ENCODE assay signal across 25 mouse cellular contexts in genomic region chr17:50600696-50601095, GRCm38 (mm10).
DNase-seq lines count a peak whose midpoint lies in the region; ATAC-seq and TF ChIP-seq lines count a peak whose summit lies in the region.
"Had no signal": no experiment of that assay in that cellular context is flagged by ENCODE, and none has a peak within 500 bp of the region (broad histone marks: within the 10 kb centered on the region; RNA-seq: fewer than 3 reads in every experiment).

No protein-coding gene starts in this region.

- H3K79me2 ChIP-seq in MEL (ENCODE audit: control insufficient read depth, insufficient read depth, low read length, poor library complexity), result peaks cover 48% of the 10 kb centered on the region

- TF ChIP-seq CTCF in MEL (IDR thresholded peaks at IDR 0.05 in 2 of 3, conservative IDR thresholded peaks at IDR 0.05 in 1 of 3; ENCODE audit: control insufficient read depth in 1 of 3, insufficient read depth in 1 of 3, low read depth in 2 of 3, low read length in 3 of 3, poor library complexity in 1 of 3, severe bottlenecking in 1 of 3), result no peak

- H3K36me3 ChIP-seq in heart, embryonic 16.5 days (ENCODE audit: control insufficient read depth, insufficient read depth), result no peaks in the 10 kb centered on the region
- H3K36me3 ChIP-seq in MEL (ENCODE audit: control insufficient read depth in 1 of 2, insufficient read depth in 2 of 2, low read length in 2 of 2), result peaks cover 4 to 22% of the 10 kb centered on the region in 2 experiments; a peak in 3 of 4 replicates
- H3K36me3 ChIP-seq in forebrain, embryonic 15.5 days, result no peaks in the 10 kb centered on the region
- H3K36me3 ChIP-seq: embryonic facial prominence, embryonic 15.5 days; forebrain, embryonic 10.5 days; G1E; heart, embryonic 10.5 days; hindbrain, embryonic 15.5 days had no signal

- no peak overlapping the region for H3K4me2 ChIP-seq in heart, embryonic 16.5 days (ENCODE audit: low read depth, low read length)
- H3K4me2 ChIP-seq in forebrain, embryonic 15.5 days (replicated peaks), result no peak overlapping the region
- H3K4me2 ChIP-seq: embryonic facial prominence, embryonic 15.5 days; hindbrain, embryonic 15.5 days had no signal

- H3K4me1 ChIP-seq in heart, embryonic 16.5 days (ENCODE audit: control insufficient read depth, insufficient read depth, low read length), result peaks cover 9% of the 10 kb centered on the region
- H3K4me1 ChIP-seq in MEL (ENCODE audit: control insufficient read depth in 1 of 2, insufficient read depth in 2 of 2, low read length in 2 of 2), result peaks cover 9 to 10% of the 10 kb centered on the region in 2 experiments
- peaks cover 4% of the 10 kb centered on the region; the same call in 1 of the 2 replicates for H3K4me1 ChIP-seq in forebrain, embryonic 15.5 days
- H3K4me1 ChIP-seq: embryonic facial prominence, embryonic 15.5 days; forebrain, embryonic 10.5 days had no signal

- no peaks in the 10 kb centered on the region for H3K27me3 ChIP-seq in heart, embryonic 16.5 days (ENCODE audit: control insufficient read depth, insufficient read depth, low read length)
- no peaks in the 10 kb centered on the region for H3K27me3 ChIP-seq in MEL (ENCODE audit: control insufficient read depth in 1 of 2, insufficient read depth in 2 of 2, low read length in 2 of 2)
- H3K27me3 ChIP-seq in forebrain, embryonic 15.5 days, result no peaks in the 10 kb centered on the region
- H3K27me3 ChIP-seq: embryonic facial prominence, embryonic 15.5 days; hindbrain, embryonic 15.5 days had no signal

- H3K27ac ChIP-seq in heart, embryonic 16.5 days (ENCODE audit: low read length), result peak overlapping the region; percentile 37
- no peak overlapping the region; the same call in 1 of the 2 replicates for H3K27ac ChIP-seq in MEL (ENCODE audit: control insufficient read depth, low read depth, low read length)
- no peak overlapping the region for H3K27ac ChIP-seq in forebrain, embryonic 15.5 days (replicated peaks)
- H3K27ac ChIP-seq: embryonic facial prominence, embryonic 15.5 days; forebrain, embryonic 10.5 days; heart, embryonic 10.5 days; hindbrain, embryonic 15.5 days had no signal

- no peak for TF ChIP-seq RAD21 in MEL (IDR thresholded peaks at IDR 0.05; ENCODE audit: low read depth, low read length)

- DNase-seq in heart, adult 8-10 months (ENCODE audit: low spot score), result no peak
- peak; percentile 33 for DNase-seq in kidney, adult 9 months
- no peak for DNase-seq in kidney, adult 18-20 months
- DNase-seq in MEL (ENCODE audit: low read depth, low spot score), result peak; percentile 27
- peak; percentile 24 for DNase-seq in brain, adult 2 months (ENCODE audit: low read depth, low spot score)
- no peak for DNase-seq in frontal cortex, postnatal 10 days (ENCODE audit: low spot score in 2 of 2)
- DNase-seq: adrenal gland, postnatal 25 days; B cell, adult 2 months; cerebellum, adult 11 months; cerebellum, adult 8-10 months; cerebellum, postnatal 14 days; embryo, embryonic 11 days; gastrocnemius, postnatal 36 days; heart, adult 11 months; heart, postnatal 10 days had no signal

- H3K4me3 ChIP-seq in heart, embryonic 16.5 days (ENCODE audit: low read length), result no peak overlapping the region
- no peak overlapping the region for H3K4me3 ChIP-seq in MEL (ENCODE audit: control insufficient read depth in 1 of 2, insufficient read depth in 1 of 2, low read depth in 2 of 2, low read length in 2 of 2)
- H3K4me3 ChIP-seq in forebrain, embryonic 15.5 days, result no peak overlapping the region
- H3K4me3 ChIP-seq: embryonic facial prominence, embryonic 15.5 days; erythroblast, embryonic 14.5 days; forebrain, embryonic 10.5 days; heart, embryonic 10.5 days; hindbrain, embryonic 15.5 days had no signal

- ATAC-seq in heart, embryonic 16.5 days (replicated peaks; ENCODE audit: extremely low read depth, insufficient read depth, low FRiP score), result no peak
- ATAC-seq in forebrain, embryonic 15.5 days (replicated peaks), result no peak
- ATAC-seq: CD4-positive, CD25-positive, alpha-beta regulatory T cell, adult 4 months; forebrain, embryonic 16.5 days had no signal

- WGBS in heart, embryonic 16.5 days, result 71% methylated on average over 1 of the region's 1 CpGs
- WGBS in forebrain, embryonic 15.5 days, result 94% methylated on average over 1 of the region's 1 CpGs

- TF ChIP-seq POLR2A in MEL (IDR thresholded peaks at IDR 0.05; ENCODE audit: control insufficient read depth in 1 of 2, insufficient read depth in 1 of 2, low read depth in 1 of 2, low read length in 2 of 2, poor library complexity in 1 of 2), result no peak

- no peak for TF ChIP-seq EP300 in MEL (IDR thresholded peaks at IDR 0.05; ENCODE audit: low read depth in 1 of 2, low read length in 2 of 2)

- H3K9ac ChIP-seq in heart, embryonic 16.5 days (ENCODE audit: low read length), result no peak overlapping the region
- no peak overlapping the region for H3K9ac ChIP-seq in MEL (ENCODE audit: control insufficient read depth, low read depth, low read length, poor library complexity, severe bottlenecking)
- no peak overlapping the region for H3K9ac ChIP-seq in forebrain, embryonic 15.5 days (replicated peaks)
- H3K9ac ChIP-seq: embryonic facial prominence, embryonic 15.5 days; hindbrain, embryonic 15.5 days had no signal

- H3K9me3 ChIP-seq in heart, embryonic 16.5 days (replicated peaks; ENCODE audit: control insufficient read depth, low read length), result no peaks in the 10 kb centered on the region
- H3K9me3 ChIP-seq in MEL (replicated peaks; ENCODE audit: insufficient read depth, low read length), result no peaks in the 10 kb centered on the region
- no peaks in the 10 kb centered on the region for H3K9me3 ChIP-seq in forebrain, embryonic 15.5 days
- H3K9me3 ChIP-seq: embryonic facial prominence, embryonic 15.5 days; forebrain, embryonic 10.5 days; heart, embryonic 10.5 days; hindbrain, embryonic 15.5 days had no signal

TF ChIP-seq in MEL, 35 proteins besides CTCF, POLR2A, EP300 and RAD21:
- TF ChIP-seq TCF12 (IDR thresholded peaks at IDR 0.05; ENCODE audit: low read depth, low read length) (no peak), GATA1 (IDR thresholded peaks at IDR 0.05; ENCODE audit: low read depth, low read length) (no peak), POLR2AphosphoS2 (IDR thresholded peaks at IDR 0.05; ENCODE audit: low read length) (no peak), ZMIZ1 (IDR thresholded peaks at IDR 0.05; ENCODE audit: low read depth, low read length) (no peak), MYC (IDR thresholded peaks at IDR 0.05; ENCODE audit: low read depth, low read length) (no peak), GABPA (IDR thresholded peaks at IDR 0.05; ENCODE audit: low read depth, low read length) (no peak), USF1 (IDR thresholded peaks at IDR 0.05; ENCODE audit: low read depth, low read length) (no peak), BHLHE40 (IDR thresholded peaks at IDR 0.05; ENCODE audit: borderline replicate concordance, low read depth, low read length) (no peak), TBP (IDR thresholded peaks at IDR 0.05; ENCODE audit: low read depth, low read length) (no peak), TAL1 (IDR thresholded peaks at IDR 0.05; ENCODE audit: low read length) (no peak), ZNF384 (IDR thresholded peaks at IDR 0.05; ENCODE audit: low read depth, low read length) (no peak)

Comparison
In these comparisons a context has a peak if more than half of its experiments do, and no peak if none do; other contexts are left out.
1. DNase-seq: peak in kidney, adult 9 months (single experiment), MEL (single experiment) and brain, adult 2 months (single experiment); none in heart, adult 8-10 months (single experiment), kidney, adult 18-20 months (single experiment) and frontal cortex, postnatal 10 days (0 of 2).